Mouse (Mus musculus): ENCODE data around the gene Olfr1256. TPM values are rescaled to one million over a fixed set of nuclear protein-coding genes. Genes with fewer than 3 reads are reported as not detected.

Gene Olfr1256
- not detected for total RNA-seq (2022)

GRCm38 (mm10) chr2:89841455-89841854, at the start of gene Olfr1256:
Gene Olfr1256, minus strand, starts transcription at chr2:89841555.
- DNase-seq (ENCODE audit: low spot score): no peak

- no peak for DNase-seq (ENCODE audit: low spot score)
Measured at GRCm38 (mm10) chr2:89878137-89878536, 36.8 kb upstream of the Olfr1256 start, which contains the start of gene Olfr1257. Gene Olfr1257, plus strand, starts transcription at chr2:89878437.

GRCm38 (mm10) chr2:89849230-89849629, 7.9 kb upstream of the Olfr1256 start:
- DNase-seq (ENCODE audit: low spot score): no peak

GRCm38 (mm10) chr2:89848105-89848504, 6.8 kb upstream of the Olfr1256 start, which contains the start of gene Olfr48:
Gene Olfr48, minus strand, starts transcription at chr2:89848205.
- no peak for DNase-seq (ENCODE audit: low spot score)

GRCm38 (mm10) chr2:89820216-89820615, 21.1 kb downstream of the Olfr1256 start:
- no peak for DNase-seq (ENCODE audit: low spot score)

- no peak for DNase-seq (ENCODE audit: low spot score)
Measured at GRCm38 (mm10) chr2:89811751-89812150, 29.6 kb downstream of the Olfr1256 start, which contains the start of gene Olfr1255. Gene Olfr1255, plus strand, starts transcription at chr2:89812051.

- no peak for DNase-seq (ENCODE audit: low spot score)
Measured at GRCm38 (mm10) chr2:89810751-89811150, 30.6 kb downstream of the Olfr1256 start.

DNA sequence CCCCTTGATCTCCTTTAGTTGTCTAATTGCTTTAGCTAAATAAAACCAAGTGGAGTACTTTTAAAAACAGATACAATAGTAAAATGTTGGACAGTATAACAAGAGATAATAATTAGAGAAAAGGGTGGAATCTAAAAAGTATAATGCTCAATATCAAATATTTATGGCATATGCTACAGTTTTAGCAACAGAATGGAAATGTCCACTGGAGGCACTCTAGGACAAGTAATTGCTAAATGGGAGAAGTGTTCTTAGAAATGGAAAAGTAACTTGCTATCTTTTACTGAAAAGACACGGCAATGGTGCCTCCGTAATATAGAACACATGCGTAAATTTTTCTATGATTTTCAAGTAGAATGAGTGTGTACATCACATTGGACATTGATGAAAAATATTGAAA, 41.8 kb downstream of the Olfr1256 start:
- DNase-seq (ENCODE audit: low spot score): no peak

- DNase-seq (ENCODE audit: low spot score): no peak
Measured at GRCm38 (mm10) chr2:89793519-89793918, 47.8 kb downstream of the Olfr1256 start, which contains the start of gene Olfr1254. Gene Olfr1254, minus strand, starts transcription at chr2:89793619.

Other genes starting within 250 kb of the Olfr1256 start
- not detected for gene Olfr1246, start 248.4 kb downstream of the Olfr1256 start, total RNA-seq (2022)
- gene Olfr1247, start 227.4 kb downstream of the Olfr1256 start, total RNA-seq (2022): not detected
- not detected for gene Olfr1248, start 223.3 kb downstream of the Olfr1256 start, total RNA-seq (2022)
- gene Olfr1249, start 206.6 kb downstream of the Olfr1256 start, total RNA-seq (2022): not detected
- not detected for gene Olfr1250, start 180.1 kb downstream of the Olfr1256 start, total RNA-seq (2022)
- gene Olfr1251, start 169.6 kb downstream of the Olfr1256 start, total RNA-seq (2022): not detected
- gene Olfr1252, start 116.5 kb downstream of the Olfr1256 start, total RNA-seq (2022): not detected
- not detected for gene Olfr1253, start 84.5 kb downstream of the Olfr1256 start, total RNA-seq (2022)
- not detected for gene Olfr1254, start 47.9 kb downstream of the Olfr1256 start, total RNA-seq (2022)
- not detected for gene Olfr1255, start 29.5 kb downstream of the Olfr1256 start, total RNA-seq (2022)
- gene Olfr48, start 6.7 kb upstream of the Olfr1256 start, total RNA-seq (2022): not detected
- gene Olfr1257, start 36.9 kb upstream of the Olfr1256 start, total RNA-seq (2022): not detected
- not detected for gene Olfr1258, start 85.8 kb upstream of the Olfr1256 start, total RNA-seq (2022)
- gene Olfr1259, start 107.1 kb upstream of the Olfr1256 start, total RNA-seq (2022): not detected
- gene Olfr1260, start 132.8 kb upstream of the Olfr1256 start, total RNA-seq (2022): not detected
- gene Olfr1261, start 149.7 kb upstream of the Olfr1256 start, total RNA-seq (2022): not detected
- not detected for gene Olfr1262, start 158.6 kb upstream of the Olfr1256 start, total RNA-seq (2022)
- gene Olfr1263, start 170.6 kb upstream of the Olfr1256 start, total RNA-seq (2022): not detected
- not detected for gene Olfr1264, start 184.0 kb upstream of the Olfr1256 start, total RNA-seq (2022)
- not detected for gene Olfr1265, start 193.8 kb upstream of the Olfr1256 start, total RNA-seq (2022)
- gene Olfr140, start 222.0 kb upstream of the Olfr1256 start, total RNA-seq (2022): not detected